Mouse (Mus musculus): ENCODE results near the gene Lpcat4. TPM values are rescaled to one million over a fixed set of nuclear protein-coding genes. Genes with fewer than 3 reads are reported as not detected.

The Lpcat4 gene
- polyA plus RNA-seq, 1 experiment from 2014 or later: 28.5 TPM

DNA sequence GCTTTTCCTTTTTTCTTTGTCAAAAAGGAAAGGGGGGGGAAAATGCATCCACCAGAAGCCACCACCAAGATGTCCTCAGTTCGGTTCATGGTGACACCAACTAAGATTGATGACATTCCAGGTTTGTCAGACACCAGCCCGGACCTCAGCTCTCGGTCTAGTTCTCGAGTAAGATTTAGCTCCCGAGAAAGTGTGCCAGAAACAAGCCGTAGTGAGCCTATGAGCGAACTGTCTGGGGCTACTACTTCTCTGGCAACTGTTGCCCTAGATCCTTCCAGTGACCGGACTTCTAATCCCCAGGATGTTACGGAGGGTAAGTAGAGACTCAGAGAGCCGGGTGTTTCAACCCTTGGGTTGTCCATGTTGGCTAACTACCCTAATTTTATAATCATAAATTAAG lies 27.5 kb downstream of the Lpcat4 start:
- Histone ChIP-seq H3K27me3 (replicated peaks; ENCODE audit: control insufficient read depth, insufficient read depth, low read length) (no peaks in the 10 kb centered on the region), H3K9ac (ENCODE audit: low read depth, low read length) (peak overlapping the region; percentile 87), H3K9me3 (ENCODE audit: control insufficient read depth, low read length) (no peaks in the 10 kb centered on the region), H3K27ac (ENCODE audit: low read depth, low read length) (no peak overlapping the region), H3K4me3 (ENCODE audit: low read length) (peak overlapping the region; percentile 94), H3K4me1 (ENCODE audit: control insufficient read depth, insufficient read depth, low read depth, low read length) (peaks cover 29% of the 10 kb centered on the region), H3K36me3 (ENCODE audit: control insufficient read depth, insufficient read depth, low read length) (no peaks in the 10 kb centered on the region), H3K4me2 (ENCODE audit: low read length) (peak overlapping the region; percentile 79)
- ATAC-seq: no peak
- WGBS: 38% methylated on average over 10 of the region's 10 CpGs

DNA sequence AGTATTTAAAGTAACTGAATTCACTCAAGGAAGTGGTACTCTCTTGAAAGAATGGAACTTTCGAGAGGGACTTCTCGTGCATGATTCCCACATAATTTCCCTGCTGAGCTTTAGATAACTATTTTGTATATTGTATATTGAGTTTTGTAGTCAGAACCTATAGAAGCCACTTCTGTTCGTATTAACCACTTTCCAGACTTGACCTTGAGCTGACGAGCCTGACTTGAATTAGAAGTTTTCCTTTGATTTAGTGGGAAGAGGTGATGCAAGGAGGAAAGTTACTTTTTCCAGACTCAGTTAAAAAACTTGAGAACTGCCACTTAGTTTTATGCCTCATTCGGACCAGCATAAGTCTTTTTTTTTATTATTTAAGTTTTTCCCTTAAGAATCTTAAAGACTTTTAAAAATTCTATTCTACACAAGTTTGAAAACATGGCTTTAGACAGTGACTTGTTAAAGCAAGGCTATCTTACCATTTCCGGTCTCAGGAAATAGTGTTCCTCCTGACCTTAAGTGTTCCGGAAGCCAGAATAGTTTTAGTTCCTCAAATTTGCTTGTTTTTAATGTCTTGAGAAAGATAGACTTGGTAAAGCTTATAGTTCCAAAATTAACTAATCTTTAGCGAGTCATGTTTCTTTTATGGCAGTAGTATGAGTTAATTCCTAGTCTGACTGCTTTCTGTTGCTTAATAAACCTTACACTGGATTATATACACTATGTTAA lies 28.4 kb downstream of the Lpcat4 start:
- 75% methylated on average over 8 of the region's 8 CpGs for WGBS
- H3K27me3 ChIP-seq (replicated peaks; ENCODE audit: control insufficient read depth, insufficient read depth, low read length): no peaks in the 10 kb centered on the region
- H3K4me1 ChIP-seq (ENCODE audit: control insufficient read depth, insufficient read depth, low read depth, low read length): peaks cover 28% of the 10 kb centered on the region
- H3K9me3 ChIP-seq (ENCODE audit: control insufficient read depth, low read length): no peaks in the 10 kb centered on the region
- peak overlapping the region; percentile 94; the same call in 1 of the 2 replicates for H3K4me3 ChIP-seq (ENCODE audit: low read length)
- no peak for ATAC-seq
- no peak overlapping the region for H3K27ac ChIP-seq (ENCODE audit: low read depth, low read length)
- no peaks in the 10 kb centered on the region for H3K36me3 ChIP-seq (ENCODE audit: control insufficient read depth, insufficient read depth, low read length)
- H3K4me2 ChIP-seq (ENCODE audit: low read length): peak overlapping the region; percentile 79
- no peak overlapping the region for H3K9ac ChIP-seq (ENCODE audit: low read depth, low read length)

DNA sequence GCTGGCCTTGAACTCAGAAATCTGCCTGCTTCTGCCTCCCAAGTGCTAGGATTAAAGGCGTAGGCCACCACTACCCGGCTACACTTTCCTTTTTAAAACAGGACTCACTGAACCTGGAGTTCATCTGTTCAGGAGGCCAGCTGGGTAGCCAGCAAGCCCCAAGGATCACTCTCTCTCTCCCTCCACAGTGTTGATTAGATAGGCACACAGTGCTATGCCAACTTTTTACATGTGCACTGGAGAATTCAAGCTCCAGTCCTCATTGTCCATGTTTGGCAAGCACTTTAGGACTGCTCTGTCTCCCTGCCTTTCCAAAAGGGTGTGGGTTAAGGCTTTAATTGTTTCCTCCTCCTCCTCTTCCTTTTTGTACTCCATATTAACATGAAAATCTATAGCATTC lies 30.7 kb downstream of the Lpcat4 start:
- 91% methylated on average over 2 of the region's 2 CpGs for WGBS
- Histone ChIP-seq H3K4me1 (ENCODE audit: control insufficient read depth, insufficient read depth, low read depth, low read length) (peaks cover 20% of the 10 kb centered on the region), H3K36me3 (ENCODE audit: control insufficient read depth, insufficient read depth, low read length) (no peaks in the 10 kb centered on the region), H3K27me3 (replicated peaks; ENCODE audit: control insufficient read depth, insufficient read depth, low read length) (no peaks in the 10 kb centered on the region), H3K9me3 (ENCODE audit: control insufficient read depth, low read length) (no peaks in the 10 kb centered on the region), H3K9ac (ENCODE audit: low read depth, low read length) (no peak overlapping the region), H3K4me2 (ENCODE audit: low read length) (no peak overlapping the region; the same call in 1 of the 2 replicates), H3K4me3 (ENCODE audit: low read length) (no peak overlapping the region), H3K27ac (ENCODE audit: low read depth, low read length) (no peak overlapping the region)
- ATAC-seq: no peak

DNA sequence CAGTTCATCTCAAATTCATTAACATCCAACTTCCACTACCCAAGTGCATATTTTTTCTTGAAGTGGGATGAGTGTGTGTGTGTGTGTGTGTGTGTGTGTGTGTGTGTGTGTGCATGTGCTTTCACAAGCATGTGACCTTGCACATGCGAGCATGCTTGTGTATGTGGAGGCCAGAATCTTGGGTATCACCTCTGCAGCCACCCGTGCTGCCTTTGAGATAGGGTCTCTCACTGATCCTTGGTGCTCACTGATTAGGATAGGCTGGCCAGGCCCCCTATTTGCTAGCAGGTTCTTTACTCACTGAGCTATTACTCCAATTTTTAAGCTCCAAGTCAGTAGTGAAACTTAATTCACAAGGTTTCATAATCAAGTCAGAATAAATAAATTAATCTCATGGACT lies 33.6 kb downstream of the Lpcat4 start:
- ATAC-seq: no peak
- H3K9ac ChIP-seq (ENCODE audit: low read depth, low read length): no peak overlapping the region
- H3K27me3 ChIP-seq (replicated peaks; ENCODE audit: control insufficient read depth, insufficient read depth, low read length): no peaks in the 10 kb centered on the region
- WGBS: 93% methylated on average over 2 of the region's 2 CpGs
- H3K36me3 ChIP-seq (ENCODE audit: control insufficient read depth, insufficient read depth, low read length): no peaks in the 10 kb centered on the region
- H3K4me1 ChIP-seq (ENCODE audit: control insufficient read depth, insufficient read depth, low read depth, low read length): peaks cover 9% of the 10 kb centered on the region
- H3K9me3 ChIP-seq (ENCODE audit: control insufficient read depth, low read length): no peaks in the 10 kb centered on the region
- no peak overlapping the region for H3K27ac ChIP-seq (ENCODE audit: low read depth, low read length)
- no peak overlapping the region for H3K4me2 ChIP-seq (ENCODE audit: low read length)
- H3K4me3 ChIP-seq (ENCODE audit: low read length): no peak overlapping the region

DNA sequence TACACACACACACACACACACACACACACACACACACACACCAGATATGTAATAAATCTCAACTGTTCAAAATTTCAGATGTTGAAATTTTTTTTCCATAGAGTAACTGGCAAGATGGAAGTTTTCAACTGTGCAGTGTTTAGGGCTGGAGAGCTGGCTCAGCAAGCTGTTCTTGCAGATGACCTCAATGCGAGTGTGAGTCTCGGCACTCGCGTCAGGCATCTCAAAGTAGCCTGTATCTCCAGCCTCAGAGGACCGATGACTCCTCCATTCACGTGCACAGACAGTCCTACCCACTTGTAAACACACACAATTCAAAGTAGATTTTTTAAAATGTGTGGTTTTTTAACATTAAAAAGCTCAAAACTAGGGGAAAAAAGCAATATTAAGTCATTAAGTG lies 34.2 kb downstream of the Lpcat4 start:
- no peak overlapping the region for H3K4me3 ChIP-seq (ENCODE audit: low read length)
- peaks cover 6% of the 10 kb centered on the region for H3K4me1 ChIP-seq (ENCODE audit: control insufficient read depth, insufficient read depth, low read depth, low read length)
- no peak for ATAC-seq
- H3K9me3 ChIP-seq (ENCODE audit: control insufficient read depth, low read length): no peaks in the 10 kb centered on the region
- no peaks in the 10 kb centered on the region for H3K27me3 ChIP-seq (replicated peaks; ENCODE audit: control insufficient read depth, insufficient read depth, low read length)
- no peak overlapping the region for H3K4me2 ChIP-seq (ENCODE audit: low read length)
- H3K27ac ChIP-seq (ENCODE audit: low read depth, low read length): no peak overlapping the region
- 94% methylated on average over 6 of the region's 6 CpGs for WGBS
- H3K36me3 ChIP-seq (ENCODE audit: control insufficient read depth, insufficient read depth, low read length): no peaks in the 10 kb centered on the region
- H3K9ac ChIP-seq (ENCODE audit: low read depth, low read length): no peak overlapping the region

DNA sequence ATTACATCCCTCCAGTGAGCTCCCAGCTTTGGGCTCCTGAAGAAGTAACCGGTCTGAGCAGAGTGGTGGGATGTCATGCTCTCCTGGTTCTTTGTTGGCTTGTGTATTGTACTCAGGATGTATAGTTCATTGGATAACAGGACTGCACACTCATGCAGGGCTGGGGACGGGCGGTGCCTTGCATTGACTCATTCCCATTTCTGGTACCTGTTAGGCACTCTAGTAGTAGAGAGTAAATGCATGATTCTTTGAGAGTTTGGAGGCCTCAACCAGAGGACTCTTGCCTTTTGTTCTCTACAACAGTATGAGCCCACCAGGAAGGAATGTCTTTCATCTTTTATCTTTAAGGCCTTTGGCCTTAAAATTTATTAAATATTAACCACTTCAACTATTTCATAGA lies 37.6 kb downstream of the Lpcat4 start:
- H3K4me3 ChIP-seq (ENCODE audit: low read length): no peak overlapping the region
- H3K27ac ChIP-seq (ENCODE audit: low read depth, low read length): no peak overlapping the region
- H3K4me2 ChIP-seq (ENCODE audit: low read length): no peak overlapping the region
- 85% methylated on average over 3 of the region's 3 CpGs for WGBS
- no peaks in the 10 kb centered on the region for H3K27me3 ChIP-seq (replicated peaks; ENCODE audit: control insufficient read depth, insufficient read depth, low read length)
- no peaks in the 10 kb centered on the region for H3K9me3 ChIP-seq (ENCODE audit: control insufficient read depth, low read length)
- no peak for ATAC-seq
- H3K4me1 ChIP-seq (ENCODE audit: control insufficient read depth, insufficient read depth, low read depth, low read length): no peaks in the 10 kb centered on the region
- H3K36me3 ChIP-seq (ENCODE audit: control insufficient read depth, insufficient read depth, low read length): no peaks in the 10 kb centered on the region
- H3K9ac ChIP-seq (ENCODE audit: low read depth, low read length): no peak overlapping the region

DNA sequence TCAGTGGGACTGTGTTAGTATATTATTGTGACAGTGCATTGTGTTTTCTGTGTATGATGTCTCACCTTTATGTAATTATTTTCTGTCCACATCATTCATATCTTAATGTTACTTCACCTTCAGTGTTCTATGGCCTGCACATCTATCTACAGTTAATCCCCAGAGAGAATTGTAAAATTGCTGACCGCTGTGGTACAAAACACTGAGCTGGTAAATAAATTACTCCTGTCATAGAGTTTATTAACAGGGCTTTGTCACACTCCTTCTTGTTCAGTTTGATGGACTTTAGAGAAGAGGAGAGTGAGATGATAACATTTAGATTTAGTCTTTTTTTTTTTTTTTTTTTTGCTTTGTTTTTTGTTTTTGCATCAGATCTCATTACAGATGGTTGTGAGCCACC lies 43.6 kb downstream of the Lpcat4 start:
- Histone ChIP-seq H3K4me2 (ENCODE audit: low read length) (no peak overlapping the region), H3K4me1 (ENCODE audit: control insufficient read depth, insufficient read depth, low read depth, low read length) (peaks cover 8% of the 10 kb centered on the region), H3K4me3 (ENCODE audit: low read length) (no peak overlapping the region), H3K9me3 (ENCODE audit: control insufficient read depth, low read length) (no peaks in the 10 kb centered on the region), H3K27me3 (replicated peaks; ENCODE audit: control insufficient read depth, insufficient read depth, low read length) (no peaks in the 10 kb centered on the region), H3K36me3 (ENCODE audit: control insufficient read depth, insufficient read depth, low read length) (no peaks in the 10 kb centered on the region), H3K27ac (ENCODE audit: low read depth, low read length) (no peak overlapping the region), H3K9ac (ENCODE audit: low read depth, low read length) (no peak overlapping the region)
- no peak for ATAC-seq
- 80% methylated on average over 1 of the region's 1 CpGs for WGBS

DNA sequence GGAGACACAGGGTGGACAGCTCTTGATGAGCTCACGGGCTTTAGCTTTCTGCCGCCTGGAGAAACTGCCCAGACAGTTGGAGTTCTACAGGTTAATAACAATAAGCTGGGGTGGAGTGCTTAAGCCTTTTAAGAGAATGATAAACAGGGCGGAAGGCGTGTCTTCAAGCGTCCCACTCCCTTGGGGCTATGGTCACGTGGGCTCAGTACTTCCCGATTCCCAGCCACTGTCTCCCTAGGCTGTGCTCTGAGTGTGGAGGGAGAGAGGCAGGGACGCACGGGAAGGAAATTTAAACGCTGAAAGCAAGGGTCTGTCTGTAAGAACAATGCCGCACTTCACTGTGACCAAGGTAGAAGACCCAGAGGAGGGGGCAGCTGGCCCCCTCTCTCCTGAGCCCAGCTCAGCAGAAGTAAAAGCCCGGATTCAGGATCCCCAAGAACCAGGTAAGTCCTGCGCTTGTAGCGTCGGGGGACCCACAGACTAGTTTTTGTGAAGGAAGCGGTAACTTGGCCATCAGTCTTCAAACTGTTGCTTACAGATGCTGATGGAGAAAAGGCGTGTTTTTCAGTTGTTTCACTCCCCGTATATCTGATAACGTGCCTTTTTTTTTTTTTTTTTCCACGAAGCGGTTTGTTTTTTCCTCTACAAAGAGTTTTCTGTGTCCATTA lies 45.2 kb downstream of the Lpcat4 start:
- H3K4me3 ChIP-seq (ENCODE audit: low read length): peak overlapping the region; percentile 42
- no peaks in the 10 kb centered on the region for H3K27me3 ChIP-seq (replicated peaks; ENCODE audit: control insufficient read depth, insufficient read depth, low read length)
- H3K36me3 ChIP-seq (ENCODE audit: control insufficient read depth, insufficient read depth, low read length): no peaks in the 10 kb centered on the region
- H3K9me3 ChIP-seq (ENCODE audit: control insufficient read depth, low read length): no peaks in the 10 kb centered on the region
- peak overlapping the region; percentile 87 for H3K4me2 ChIP-seq (ENCODE audit: low read length)
- H3K9ac ChIP-seq (ENCODE audit: low read depth, low read length): peak overlapping the region; percentile 52
- H3K4me1 ChIP-seq (ENCODE audit: control insufficient read depth, insufficient read depth, low read depth, low read length): peaks cover 8% of the 10 kb centered on the region
- under 1% methylated on average over 21 of the region's 21 CpGs for WGBS
- no peak overlapping the region for H3K27ac ChIP-seq (ENCODE audit: low read depth, low read length)
- ATAC-seq: peak; percentile 90

DNA sequence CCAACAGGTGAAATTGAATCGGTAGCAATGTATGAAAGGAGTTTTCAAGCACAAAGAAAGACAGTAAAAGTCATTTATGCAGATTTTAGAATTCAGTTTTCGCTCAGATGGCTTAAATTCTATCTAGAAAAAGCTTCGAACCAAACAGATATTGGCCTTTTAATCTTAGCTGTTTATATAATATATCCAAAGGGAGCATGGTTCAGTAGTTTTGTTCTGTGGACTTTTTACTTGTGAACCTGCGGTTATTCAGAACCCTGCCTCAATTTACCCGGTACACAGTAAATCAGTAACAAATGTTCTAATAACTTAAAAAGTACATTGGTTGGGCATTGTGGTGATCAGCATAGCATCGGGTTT lies 45.7 kb downstream of the Lpcat4 start:
- no peak overlapping the region for H3K9ac ChIP-seq (ENCODE audit: low read depth, low read length)
- 64% methylated on average over 6 of the region's 6 CpGs for WGBS
- no peaks in the 10 kb centered on the region for H3K27me3 ChIP-seq (replicated peaks; ENCODE audit: control insufficient read depth, insufficient read depth, low read length)
- ATAC-seq: no peak
- peak overlapping the region; percentile 87 for H3K4me2 ChIP-seq (ENCODE audit: low read length)
- no peaks in the 10 kb centered on the region for H3K36me3 ChIP-seq (ENCODE audit: control insufficient read depth, insufficient read depth, low read length)
- H3K27ac ChIP-seq (ENCODE audit: low read depth, low read length): no peak overlapping the region
- peak overlapping the region; percentile 42; the same call in 1 of the 2 replicates for H3K4me3 ChIP-seq (ENCODE audit: low read length)
- no peaks in the 10 kb centered on the region for H3K9me3 ChIP-seq (ENCODE audit: control insufficient read depth, low read length)
- H3K4me1 ChIP-seq (ENCODE audit: control insufficient read depth, insufficient read depth, low read depth, low read length): peaks cover 8% of the 10 kb centered on the region

Data from hindbrain, embryonic 16.5 days (tissue).